Mouse (Mus musculus): Measurements from ENCODE around the gene Mrpl51. TPM values are rescaled to one million over a fixed set of nuclear protein-coding genes. Genes with fewer than 3 reads are reported as not detected.
A peak's percentile ranks its signal among the peaks of the same experiment; 100 is the strongest.

Mrpl51 gene
- polyA plus RNA-seq, 1 experiment from 2014 or later: 128 TPM

- H3K9ac ChIP-seq (replicated peaks; ENCODE audit: low read length): peak overlapping the region; percentile 68
- DNase-seq: no peak
- peaks cover 14% of the 10 kb centered on the region; the same call in 1 of the 2 replicates for H3K4me1 ChIP-seq (ENCODE audit: control insufficient read depth, insufficient read depth, low read length)
- peaks cover 34% of the 10 kb centered on the region for H3K36me3 ChIP-seq (ENCODE audit: control insufficient read depth, insufficient read depth, low read length)
- ATAC-seq (ENCODE audit: low FRiP score, low TSS enrichment): no peak
- 49% methylated on average over 5 of the region's 5 CpGs for WGBS
- peak overlapping the region; percentile 69 for H3K4me3 ChIP-seq (replicated peaks; ENCODE audit: low read depth, low read length)
- peak overlapping the region; percentile 71 for H3K4me2 ChIP-seq (ENCODE audit: low read length)
- no peaks in the 10 kb centered on the region for H3K9me3 ChIP-seq (ENCODE audit: control insufficient read depth, low read length)
- peak overlapping the region; percentile 99; the same call in 1 of the 2 replicates for H3K27ac ChIP-seq (replicated peaks; ENCODE audit: low read depth, low read length)
- no peaks in the 10 kb centered on the region for H3K27me3 ChIP-seq (ENCODE audit: control insufficient read depth, insufficient read depth, low read length)
Measured at GRCm38 (mm10) chr6:125192841-125193240, 1.2 kb downstream of the Mrpl51 start.

- WGBS: 90% methylated on average over 7 of the region's 7 CpGs
- Histone ChIP-seq H3K4me1 (ENCODE audit: control insufficient read depth, insufficient read depth, low read length) (peaks cover 14% of the 10 kb centered on the region; the same call in 1 of the 2 replicates), H3K4me2 (ENCODE audit: low read length) (peak overlapping the region; percentile 15; the same call in 1 of the 2 replicates), H3K9me3 (ENCODE audit: control insufficient read depth, low read length) (no peaks in the 10 kb centered on the region), H3K27ac (replicated peaks; ENCODE audit: low read depth, low read length) (no peak overlapping the region), H3K36me3 (ENCODE audit: control insufficient read depth, insufficient read depth, low read length) (peaks cover 31% of the 10 kb centered on the region), H3K9ac (replicated peaks; ENCODE audit: low read length) (no peak overlapping the region), H3K4me3 (replicated peaks; ENCODE audit: low read depth, low read length) (no peak overlapping the region), H3K27me3 (ENCODE audit: control insufficient read depth, insufficient read depth, low read length) (no peaks in the 10 kb centered on the region)
- DNase-seq (no peak), ATAC-seq (ENCODE audit: low FRiP score, low TSS enrichment) (no peak)
Measured at GRCm38 (mm10) chr6:125193390-125193789, 1.8 kb downstream of the Mrpl51 start.

GRCm38 (mm10) chr6:125195541-125196075 lies 4.0 kb downstream of the Mrpl51 start:
- H3K4me3 ChIP-seq (replicated peaks; ENCODE audit: low read depth, low read length): no peak overlapping the region
- H3K27ac ChIP-seq (replicated peaks; ENCODE audit: low read depth, low read length): no peak overlapping the region
- ATAC-seq (ENCODE audit: low FRiP score, low TSS enrichment) (no peak), DNase-seq (no peak)
- 15% methylated on average over 1 of the region's 1 CpGs for WGBS
- no peaks in the 10 kb centered on the region for H3K27me3 ChIP-seq (ENCODE audit: control insufficient read depth, insufficient read depth, low read length)
- no peak overlapping the region for H3K9ac ChIP-seq (replicated peaks; ENCODE audit: low read length)
- H3K36me3 ChIP-seq (ENCODE audit: control insufficient read depth, insufficient read depth, low read length): peaks cover 20% of the 10 kb centered on the region; the same call in 1 of the 2 replicates
- peaks cover 14% of the 10 kb centered on the region; the same call in 1 of the 2 replicates for H3K4me1 ChIP-seq (ENCODE audit: control insufficient read depth, insufficient read depth, low read length)
- H3K9me3 ChIP-seq (ENCODE audit: control insufficient read depth, low read length): no peaks in the 10 kb centered on the region
- H3K4me2 ChIP-seq (ENCODE audit: low read length): no peak overlapping the region

GRCm38 (mm10) chr6:125196301-125196700 lies 4.7 kb downstream of the Mrpl51 start:
- ATAC-seq (ENCODE audit: low FRiP score, low TSS enrichment): no peak
- Histone ChIP-seq H3K27me3 (ENCODE audit: control insufficient read depth, insufficient read depth, low read length) (no peaks in the 10 kb centered on the region), H3K9ac (replicated peaks; ENCODE audit: low read length) (no peak overlapping the region), H3K4me2 (ENCODE audit: low read length) (no peak overlapping the region), H3K4me3 (replicated peaks; ENCODE audit: low read depth, low read length) (no peak overlapping the region), H3K9me3 (ENCODE audit: control insufficient read depth, low read length) (no peaks in the 10 kb centered on the region), H3K36me3 (ENCODE audit: control insufficient read depth, insufficient read depth, low read length) (peaks cover 20% of the 10 kb centered on the region; the same call in 1 of the 2 replicates), H3K4me1 (ENCODE audit: control insufficient read depth, insufficient read depth, low read length) (peaks cover 10% of the 10 kb centered on the region; the same call in 1 of the 2 replicates), H3K27ac (replicated peaks; ENCODE audit: low read depth, low read length) (no peak overlapping the region)
- WGBS: 21% methylated on average over 3 of the region's 3 CpGs
- peak; percentile 31 for DNase-seq

- DNase-seq (no peak), ATAC-seq (ENCODE audit: low FRiP score, low TSS enrichment) (no peak)
- H3K9me3 ChIP-seq (ENCODE audit: control insufficient read depth, low read length): no peaks in the 10 kb centered on the region
- WGBS: 87% methylated on average over 5 of the region's 5 CpGs
- no peaks in the 10 kb centered on the region for H3K27me3 ChIP-seq (ENCODE audit: control insufficient read depth, insufficient read depth, low read length)
- no peak overlapping the region for H3K27ac ChIP-seq (replicated peaks; ENCODE audit: low read depth, low read length)
- H3K4me3 ChIP-seq (replicated peaks; ENCODE audit: low read depth, low read length): no peak overlapping the region
- peaks cover 20% of the 10 kb centered on the region; the same call in 1 of the 2 replicates for H3K36me3 ChIP-seq (ENCODE audit: control insufficient read depth, insufficient read depth, low read length)
- H3K4me1 ChIP-seq (ENCODE audit: control insufficient read depth, insufficient read depth, low read length): peaks cover 10% of the 10 kb centered on the region; the same call in 1 of the 2 replicates
- no peak overlapping the region for H3K4me2 ChIP-seq (ENCODE audit: low read length)
- no peak overlapping the region for H3K9ac ChIP-seq (replicated peaks; ENCODE audit: low read length)
Measured at GRCm38 (mm10) chr6:125197166-125197565, 5.6 kb downstream of the Mrpl51 start.

- Histone ChIP-seq H3K4me1 (ENCODE audit: control insufficient read depth, insufficient read depth, low read length) (no peaks in the 10 kb centered on the region), H3K9me3 (ENCODE audit: control insufficient read depth, low read length) (no peaks in the 10 kb centered on the region), H3K27me3 (ENCODE audit: control insufficient read depth, insufficient read depth, low read length) (peaks cover 4% of the 10 kb centered on the region; the same call in 1 of the 2 replicates), H3K27ac (replicated peaks; ENCODE audit: low read depth, low read length) (no peak overlapping the region), H3K4me3 (replicated peaks; ENCODE audit: low read depth, low read length) (no peak overlapping the region), H3K9ac (replicated peaks; ENCODE audit: low read length) (no peak overlapping the region), H3K4me2 (ENCODE audit: low read length) (no peak overlapping the region), H3K36me3 (ENCODE audit: control insufficient read depth, insufficient read depth, low read length) (no peaks in the 10 kb centered on the region)
- ATAC-seq (ENCODE audit: low FRiP score, low TSS enrichment) (no peak), DNase-seq (no peak)
- WGBS: 85% methylated on average over 1 of the region's 1 CpGs
Measured at GRCm38 (mm10) chr6:125210436-125210835, 18.8 kb downstream of the Mrpl51 start.

- Histone ChIP-seq H3K4me1 (ENCODE audit: control insufficient read depth, insufficient read depth, low read length) (peaks cover 8% of the 10 kb centered on the region), H3K36me3 (ENCODE audit: control insufficient read depth, insufficient read depth, low read length) (no peaks in the 10 kb centered on the region), H3K9ac (replicated peaks; ENCODE audit: low read length) (no peak overlapping the region), H3K4me2 (ENCODE audit: low read length) (no peak overlapping the region), H3K27me3 (ENCODE audit: control insufficient read depth, insufficient read depth, low read length) (peaks cover 4% of the 10 kb centered on the region; the same call in 1 of the 2 replicates), H3K4me3 (replicated peaks; ENCODE audit: low read depth, low read length) (no peak overlapping the region), H3K27ac (replicated peaks; ENCODE audit: low read depth, low read length) (no peak overlapping the region), H3K9me3 (ENCODE audit: control insufficient read depth, low read length) (no peaks in the 10 kb centered on the region)
- ATAC-seq (ENCODE audit: low FRiP score, low TSS enrichment): no peak
- DNase-seq: no peak
- WGBS: 64% methylated on average over 2 of the region's 2 CpGs
Measured at GRCm38 (mm10) chr6:125212621-125213020, 21.0 kb downstream of the Mrpl51 start.

GRCm38 (mm10) chr6:125213129-125213528 lies 21.5 kb downstream of the Mrpl51 start:
- H3K27ac ChIP-seq (replicated peaks; ENCODE audit: low read depth, low read length): no peak overlapping the region
- no peak overlapping the region for H3K4me2 ChIP-seq (ENCODE audit: low read length)
- peaks cover 4% of the 10 kb centered on the region; the same call in 1 of the 2 replicates for H3K27me3 ChIP-seq (ENCODE audit: control insufficient read depth, insufficient read depth, low read length)
- no peak overlapping the region for H3K4me3 ChIP-seq (replicated peaks; ENCODE audit: low read depth, low read length)
- ATAC-seq (ENCODE audit: low FRiP score, low TSS enrichment) (no peak), DNase-seq (no peak)
- H3K9me3 ChIP-seq (ENCODE audit: control insufficient read depth, low read length): no peaks in the 10 kb centered on the region
- WGBS: 76% methylated on average over 6 of the region's 6 CpGs
- H3K36me3 ChIP-seq (ENCODE audit: control insufficient read depth, insufficient read depth, low read length): no peaks in the 10 kb centered on the region
- peaks cover 8% of the 10 kb centered on the region for H3K4me1 ChIP-seq (ENCODE audit: control insufficient read depth, insufficient read depth, low read length)
- no peak overlapping the region for H3K9ac ChIP-seq (replicated peaks; ENCODE audit: low read length)

GRCm38 (mm10) chr6:125213715-125214114 lies 22.1 kb downstream of the Mrpl51 start:
- H3K4me3 ChIP-seq (replicated peaks; ENCODE audit: low read depth, low read length): no peak overlapping the region
- no peak for DNase-seq
- WGBS: 80% methylated on average over 6 of the region's 6 CpGs

More at GRCm38 (mm10) chr6:125213715-125214114, 22.1 kb downstream of the Mrpl51 start:
- no peak overlapping the region for H3K9ac ChIP-seq (replicated peaks; ENCODE audit: low read length)
- no peak overlapping the region for H3K27ac ChIP-seq (replicated peaks; ENCODE audit: low read depth, low read length)
- H3K9me3 ChIP-seq (ENCODE audit: control insufficient read depth, low read length): no peaks in the 10 kb centered on the region
- peaks cover 4% of the 10 kb centered on the region; the same call in 1 of the 2 replicates for H3K27me3 ChIP-seq (ENCODE audit: control insufficient read depth, insufficient read depth, low read length)
- H3K4me2 ChIP-seq (ENCODE audit: low read length): no peak overlapping the region
- peaks cover 8% of the 10 kb centered on the region for H3K4me1 ChIP-seq (ENCODE audit: control insufficient read depth, insufficient read depth, low read length)
- no peaks in the 10 kb centered on the region for H3K36me3 ChIP-seq (ENCODE audit: control insufficient read depth, insufficient read depth, low read length)
- ATAC-seq (ENCODE audit: low FRiP score, low TSS enrichment): no peak
